Mouse (Mus musculus) spleen, adult 2 months (tissue): ENCODE results near the gene Slc16a12.

Source experiments
- CTCF ChIP-seq: fragments of 200-500 bp; IDR thresholded peaks from 2 replicates; pipeline ENCODE4 v1.5.1; 2011; ENCODE audit warnings: mild to moderate bottlenecking, inconsistent platforms; ENCODE audit not compliant: insufficient read depth, insufficient read length, insufficient replicate concordance; ENCODE audit errors: extremely low read depth
- POLR2A ChIP-seq: fragments of 200-500 bp; IDR thresholded peaks from 2 replicates; pipeline ENCODE4 v1.6.1; 2011; ENCODE audit warnings: low read depth, low read length, inconsistent platforms

DNA sequence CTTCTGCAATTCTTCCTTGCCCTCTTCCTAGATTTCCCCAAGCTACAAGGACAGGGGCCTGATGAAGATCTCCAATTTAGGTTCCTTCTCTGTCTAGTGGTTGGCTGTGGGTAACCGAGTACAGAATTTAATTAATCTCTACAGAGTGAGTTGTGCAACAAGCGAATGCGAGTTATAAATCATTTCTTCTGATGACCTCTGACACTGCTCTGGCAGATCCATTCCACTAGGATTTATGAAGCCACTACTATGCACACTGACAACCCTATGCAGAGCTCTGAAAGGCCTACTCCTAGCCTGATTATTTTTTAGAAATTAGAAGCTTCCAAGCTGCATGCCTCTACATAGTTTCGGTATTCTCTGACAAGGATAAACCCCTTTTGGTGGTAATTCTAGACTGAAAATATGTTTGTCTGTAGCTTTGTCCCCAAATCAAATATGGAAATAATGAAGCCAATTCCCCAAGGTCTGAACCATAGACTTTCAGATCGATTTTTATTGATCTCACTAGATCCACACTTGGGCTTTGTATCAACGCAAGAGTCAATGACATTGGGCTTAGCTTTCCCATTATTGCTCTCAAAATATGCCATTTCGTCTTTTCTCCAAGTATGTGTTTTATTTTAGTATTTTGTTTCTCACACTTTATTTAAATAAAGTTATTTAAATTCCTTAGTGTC lies 9.6 kb upstream of the Slc16a12 start:
- TF ChIP-seq POLR2A (no peak), CTCF (no peak)
